Mouse (Mus musculus) cerebellum, adult 9-10 months (tissue): ENCODE measurements around the gene Cdkl1.

Experiments
- DNase-seq: peaks from one replicate; pipeline ENCODE4 v3.0.0; 2022

The Cdkl1 gene

GRCm38 (mm10) chr12:69790530-69791505 is at the start of gene Cdkl1:
Cdkl1 (minus strand) TSS chr12:69791267.
- peak; percentile 74 for DNase-seq

DNA sequence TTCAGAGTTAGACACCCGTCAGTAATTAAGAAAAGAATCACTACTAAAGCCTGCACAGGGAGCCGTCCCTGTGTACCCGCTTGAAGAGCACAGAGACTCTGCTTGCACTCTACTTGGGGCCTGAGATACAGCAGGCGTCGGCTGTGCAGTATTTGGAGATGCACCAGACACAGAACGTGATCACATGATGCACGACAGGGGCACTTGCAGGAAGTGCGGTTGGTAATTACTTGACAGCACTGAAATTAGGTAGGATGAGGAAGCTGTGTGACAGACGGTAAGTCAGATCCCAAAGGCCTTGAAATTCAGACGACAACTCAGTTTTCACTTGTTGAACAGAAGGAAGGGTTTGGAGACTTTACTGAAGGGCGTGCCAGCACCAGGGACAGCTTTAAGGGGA is 47.3 kb upstream of the Cdkl1 start:
- DNase-seq = no peak

- no peak for DNase-seq
Observed at GRCm38 (mm10) chr12:69833982-69834604, 43.0 kb upstream of the Cdkl1 start.

DNA sequence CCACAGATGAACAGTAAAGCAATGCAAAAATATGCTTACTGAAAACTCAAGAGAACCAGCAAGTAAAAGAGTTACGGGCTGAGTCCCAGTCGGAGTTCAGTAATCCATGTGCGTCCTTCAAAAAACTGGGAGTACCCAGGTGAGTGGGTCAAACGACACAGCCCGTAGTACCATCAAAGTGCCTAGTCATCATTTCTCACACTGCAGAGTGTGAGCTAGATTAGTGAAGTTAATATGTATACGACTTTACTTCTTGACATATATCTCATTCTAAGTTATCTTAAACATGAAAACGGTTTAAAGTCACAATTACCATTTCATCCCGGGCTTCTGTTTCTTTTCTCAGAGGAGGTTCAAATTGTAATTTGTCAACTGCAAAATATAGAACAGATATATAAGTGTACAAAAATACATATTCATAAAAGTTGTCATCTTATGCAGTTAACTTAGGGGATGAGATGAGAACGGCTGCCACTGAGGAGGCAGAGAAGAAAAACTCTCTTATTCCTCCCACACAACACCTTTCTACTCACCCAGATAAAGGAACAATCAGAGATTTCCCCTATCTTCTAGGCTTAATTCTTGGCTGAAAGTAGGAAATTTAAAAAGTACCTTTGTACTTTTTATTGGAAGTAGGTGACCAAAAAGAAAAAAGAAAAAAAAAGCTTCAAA is 40.3 kb upstream of the Cdkl1 start:
- DNase-seq = no peak

DNA sequence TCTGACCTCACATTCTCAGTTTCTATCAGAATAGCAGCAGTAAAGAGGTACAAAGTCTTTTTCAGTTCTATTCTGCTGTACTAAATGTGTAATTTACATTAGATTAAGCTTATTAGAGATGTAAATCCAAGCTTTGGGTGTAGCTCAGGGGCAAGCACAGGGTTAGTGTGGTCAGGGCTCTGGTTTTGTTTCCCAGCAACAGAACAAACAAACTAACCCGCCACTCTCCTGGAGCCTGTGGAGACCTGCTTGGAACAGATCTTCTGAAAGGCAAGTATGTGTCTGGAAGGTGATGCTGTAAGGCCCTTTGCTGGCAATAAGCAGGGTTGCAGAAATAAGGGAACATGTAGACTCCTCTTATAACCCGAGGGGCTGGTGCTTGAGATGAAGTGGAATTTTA is 37.1 kb upstream of the Cdkl1 start:
- no peak for DNase-seq

GRCm38 (mm10) chr12:69824881-69825597 is 34.0 kb upstream of the Cdkl1 start:
- no peak for DNase-seq

GRCm38 (mm10) chr12:69814272-69814671 is 23.2 kb upstream of the Cdkl1 start:
- no peak for DNase-seq

DNA sequence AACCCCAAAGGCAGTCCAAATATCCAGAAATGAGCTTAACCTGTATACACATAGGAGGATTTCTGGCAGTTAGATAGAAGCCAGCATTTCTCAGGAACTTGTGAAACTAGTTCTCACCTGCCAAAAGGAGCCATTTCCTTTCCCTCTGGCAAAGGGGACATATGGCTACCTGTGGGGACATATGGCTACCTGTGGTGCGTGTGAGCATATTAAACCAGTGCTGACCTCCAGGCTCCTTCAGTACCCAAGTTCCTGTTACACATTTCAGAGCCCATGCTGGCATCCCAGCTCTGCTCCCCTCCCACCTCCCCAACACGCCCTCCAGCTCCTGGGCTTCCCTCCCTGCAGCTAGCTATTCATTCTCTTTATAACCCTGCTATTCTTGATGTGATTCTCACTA is 22.5 kb upstream of the Cdkl1 start:
- peak; percentile 21 for DNase-seq

GRCm38 (mm10) chr12:69812986-69813385 is 21.9 kb upstream of the Cdkl1 start:
- DNase-seq = no peak

DNA sequence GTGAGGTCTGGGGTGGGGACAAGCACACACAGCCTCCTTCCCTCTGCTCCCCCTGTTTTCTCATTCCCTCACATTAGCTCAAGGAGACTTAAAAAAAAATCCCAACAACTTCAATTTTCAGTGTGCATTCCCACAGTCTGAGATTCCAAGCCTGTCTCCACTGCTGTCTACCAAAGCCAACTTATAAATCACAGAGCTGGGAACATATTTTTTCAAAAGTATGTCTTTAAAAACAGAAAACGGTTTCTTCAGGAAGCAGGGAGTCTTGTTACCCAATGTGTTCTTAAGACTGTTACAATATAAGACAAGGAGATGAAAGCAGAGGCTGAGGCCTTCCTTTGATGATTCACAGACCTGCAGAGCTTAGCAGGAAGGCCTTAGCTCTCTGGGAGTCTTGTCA is 20.9 kb upstream of the Cdkl1 start:
- no peak for DNase-seq

DNA sequence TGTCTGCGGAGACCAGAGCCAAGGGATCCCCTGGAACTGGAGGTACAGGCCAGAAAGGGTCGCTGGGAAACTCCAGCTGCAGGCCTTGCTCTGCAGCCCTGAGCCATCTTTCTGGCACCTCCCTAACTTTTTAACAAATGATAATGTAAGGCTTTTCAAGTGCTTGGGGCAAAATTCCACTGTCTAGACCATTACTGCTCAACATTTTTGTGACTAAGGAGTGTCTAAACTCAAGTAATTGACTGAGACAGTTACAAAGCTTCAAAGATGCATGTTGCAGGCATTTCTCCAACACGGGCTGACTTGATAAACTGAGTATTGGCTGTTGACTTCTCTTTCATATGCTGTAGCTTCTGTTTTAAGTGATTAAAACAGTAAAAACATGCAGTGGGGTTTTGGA is 18.4 kb upstream of the Cdkl1 start:
- no peak for DNase-seq

GRCm38 (mm10) chr12:69807399-69807985 is 16.4 kb upstream of the Cdkl1 start:
- DNase-seq = no peak

- no peak for DNase-seq
Observed at GRCm38 (mm10) chr12:69805148-69805547, 14.1 kb upstream of the Cdkl1 start.

- no peak for DNase-seq
Observed at GRCm38 (mm10) chr12:69804393-69805070, 13.5 kb upstream of the Cdkl1 start.

DNA sequence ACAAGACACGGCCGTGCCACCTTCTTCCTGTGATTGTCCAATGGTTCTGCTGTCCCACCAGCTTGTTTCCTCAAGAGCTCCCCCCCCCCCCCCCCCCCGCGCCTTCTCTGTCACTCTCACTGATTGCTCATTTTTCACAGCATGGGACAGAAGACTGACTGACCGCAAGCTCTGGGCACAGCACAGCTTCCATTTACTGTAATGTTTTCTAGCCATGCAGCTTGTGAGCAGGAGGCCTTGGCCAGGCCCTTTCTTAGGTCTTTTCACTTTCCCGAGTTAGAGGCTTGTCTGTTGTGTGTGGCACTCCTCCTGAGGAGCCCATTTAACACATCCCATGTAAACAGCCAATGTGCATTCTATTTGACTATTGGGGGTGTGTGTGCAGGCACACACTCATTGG is 12.1 kb upstream of the Cdkl1 start:
- DNase-seq = no peak

DNA sequence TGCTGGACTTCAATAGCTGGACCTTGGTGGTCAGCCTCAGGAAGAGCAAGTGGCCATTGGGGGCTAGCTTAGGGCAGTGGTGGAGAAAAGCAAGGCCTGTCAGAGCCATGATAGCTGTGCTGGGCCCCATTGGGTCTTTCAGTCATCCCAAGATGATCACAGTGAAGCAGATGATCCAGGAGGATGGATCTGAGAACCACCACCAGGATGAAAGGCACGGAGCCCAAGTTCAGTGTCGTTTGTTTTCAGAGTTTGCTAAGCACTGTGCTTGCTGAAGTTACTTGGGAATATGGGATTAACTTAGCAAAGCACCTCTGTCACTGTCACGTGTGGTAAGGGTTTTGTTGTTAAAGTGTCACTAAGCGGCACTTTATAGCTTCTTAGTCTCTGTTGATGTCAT is 9.5 kb upstream of the Cdkl1 start:
- no peak for DNase-seq

DNA sequence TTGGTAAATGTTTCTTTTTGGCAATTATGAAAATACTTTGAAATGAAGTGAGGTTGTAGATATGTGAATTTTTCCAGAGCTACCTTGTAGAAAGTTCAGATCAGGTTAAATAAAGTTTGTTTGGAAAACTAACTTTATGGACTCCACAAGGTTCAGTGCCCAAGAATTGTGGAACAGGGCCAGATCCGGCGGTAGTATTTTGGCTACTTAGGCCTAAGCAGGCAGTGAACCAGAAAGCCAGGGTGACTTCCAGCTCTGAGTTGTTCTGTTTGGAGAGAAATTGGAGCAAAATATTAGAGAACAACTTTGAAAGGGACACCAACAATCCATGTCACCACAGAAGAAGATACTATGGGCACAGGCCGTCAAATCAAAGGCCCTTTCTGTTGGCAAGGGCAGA is 5.2 kb upstream of the Cdkl1 start:
- no peak for DNase-seq

- DNase-seq = peak; percentile 61
Observed at GRCm38 (mm10) chr12:69789766-69790529, 1.1 kb downstream of the Cdkl1 start.

- DNase-seq = no peak
Observed at GRCm38 (mm10) chr12:69788380-69788779, 2.7 kb downstream of the Cdkl1 start.

DNA sequence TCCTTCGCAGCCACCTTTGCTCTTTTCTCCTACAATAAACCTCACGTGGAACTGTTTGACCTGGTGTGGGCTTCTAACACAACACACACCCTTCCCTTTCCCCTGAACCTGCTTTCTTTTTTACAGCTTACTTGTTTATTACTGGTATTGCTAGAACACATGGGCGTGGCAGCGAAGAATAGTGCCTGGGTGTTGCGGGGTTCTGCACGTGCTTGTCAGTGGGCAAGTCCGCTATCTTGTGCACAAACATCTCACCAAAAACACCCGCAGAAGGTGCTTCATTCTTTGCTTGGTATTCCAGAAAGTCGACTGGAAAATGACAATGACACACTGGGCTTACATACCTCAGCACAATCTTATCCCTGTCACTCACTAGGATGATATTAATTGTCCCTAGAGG is 5.6 kb downstream of the Cdkl1 start:
- no peak for DNase-seq
